Mouse (Mus musculus): ENCODE measurements around the gene Coa5. TPM values are rescaled to one million over a fixed set of nuclear protein-coding genes. Genes with fewer than 3 reads are reported as not detected.

The Coa5 gene
- total and polyA plus RNA-seq, 3 experiments = 31.4 to 34.5 TPM; not detected in 1

DNA sequence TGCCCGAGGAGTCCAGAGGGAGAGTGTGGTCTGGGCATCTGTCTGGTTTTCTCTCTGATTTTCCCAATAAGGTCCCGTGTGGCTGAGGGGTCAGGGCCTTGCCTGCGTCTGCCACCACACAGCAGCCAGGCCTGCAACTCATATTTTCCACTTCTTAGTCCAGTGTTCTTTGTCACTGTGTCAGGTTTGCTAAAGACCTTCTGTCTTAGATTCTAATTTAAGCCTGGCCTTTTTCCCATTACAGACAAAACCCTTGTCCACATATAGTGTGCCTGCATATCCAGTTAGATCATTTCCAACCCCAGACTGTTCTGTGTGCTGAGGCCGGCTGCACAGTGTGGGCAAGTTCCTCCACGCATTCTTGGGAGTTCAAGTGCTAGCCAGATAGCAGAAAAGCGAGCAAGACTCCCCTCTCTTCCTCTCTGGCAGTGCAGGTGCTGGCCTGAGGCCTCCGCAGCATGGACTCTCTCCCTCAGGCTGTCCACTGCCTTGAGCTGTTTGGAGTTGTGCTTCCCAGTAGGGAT lies 43.4 kb downstream of the Coa5 start:
- no peaks in the 10 kb centered on the region for H3K9me3 ChIP-seq (replicated peaks; ENCODE audit: insufficient read depth, low read length)
- DNase-seq (ENCODE audit: low read depth, low spot score) = no peak
- TF ChIP-seq ELF1 (IDR thresholded peaks at IDR 0.05; ENCODE audit: low read depth, low read length) = no peak
- no peak for TF ChIP-seq ETS1 (IDR thresholded peaks at IDR 0.05; ENCODE audit: low read depth, low read length)
- no peak for TF ChIP-seq POLR2A (IDR thresholded peaks at IDR 0.05; ENCODE audit: control insufficient read depth in 1 of 2, insufficient read depth in 1 of 2, low read depth in 1 of 2, low read length in 2 of 2, poor library complexity in 1 of 2)
- TF ChIP-seq POLR2AphosphoS5 (IDR thresholded peaks at IDR 0.05; ENCODE audit: borderline replicate concordance, low read depth, low read length) = no peak
- TF ChIP-seq SIN3A (IDR thresholded peaks at IDR 0.05; ENCODE audit: low read length) = no peak
- no peak for TF ChIP-seq JUND (IDR thresholded peaks at IDR 0.05; ENCODE audit: low read depth, low read length)
- no peak for TF ChIP-seq NRF1 (IDR thresholded peaks at IDR 0.05; ENCODE audit: insufficient read depth, low read depth, low read length, poor library complexity, severe bottlenecking)
- TF ChIP-seq MAZ (IDR thresholded peaks at IDR 0.05; ENCODE audit: low read depth, low read length) = no peak
- no peak for TF ChIP-seq BHLHE40 (IDR thresholded peaks at IDR 0.05; ENCODE audit: borderline replicate concordance, low read depth, low read length)
- TF ChIP-seq MXI1 (IDR thresholded peaks at IDR 0.05; ENCODE audit: low read depth, low read length) = no peak
- TF ChIP-seq NELFE (IDR thresholded peaks at IDR 0.05; ENCODE audit: low read depth, low read length) = no peak
- TF ChIP-seq RCOR1 (IDR thresholded peaks at IDR 0.05; ENCODE audit: low read depth, low read length) = no peak
- no peak for TF ChIP-seq TAL1 (IDR thresholded peaks at IDR 0.05; ENCODE audit: low read length)
- no peak for TF ChIP-seq ZC3H11A (IDR thresholded peaks at IDR 0.05; ENCODE audit: low read depth, low read length)
- TF ChIP-seq TCF12 (IDR thresholded peaks at IDR 0.05; ENCODE audit: low read depth, low read length) = no peak
- TF ChIP-seq MYC (IDR thresholded peaks at IDR 0.05; ENCODE audit: low read depth, low read length) = no peak
- TF ChIP-seq CHD1 (IDR thresholded peaks at IDR 0.05; ENCODE audit: low read depth, low read length) = no peak
- TF ChIP-seq TBP (IDR thresholded peaks at IDR 0.05; ENCODE audit: low read depth, low read length) = no peak
- TF ChIP-seq USF1 (IDR thresholded peaks at IDR 0.05; ENCODE audit: low read depth, low read length) = no peak
- no peak for TF ChIP-seq KAT2A (conservative IDR thresholded peaks at IDR 0.05; ENCODE audit: low read depth, low read length)
- H3K36me3 ChIP-seq (ENCODE audit: control insufficient read depth in 1 of 2, insufficient read depth in 2 of 2, low read length in 2 of 2) = no peaks in the 10 kb centered on the region
- H3K27ac ChIP-seq (ENCODE audit: control insufficient read depth, low read depth, low read length) = no peak overlapping the region
- no peaks in the 10 kb centered on the region for H3K27me3 ChIP-seq (ENCODE audit: control insufficient read depth in 1 of 2, insufficient read depth in 2 of 2, low read length in 2 of 2)
- no peaks in the 10 kb centered on the region for H3K79me2 ChIP-seq (ENCODE audit: control insufficient read depth, insufficient read depth, low read length, poor library complexity)
- no peak overlapping the region for H3K9ac ChIP-seq (ENCODE audit: control insufficient read depth, low read depth, low read length, poor library complexity, severe bottlenecking)
- H3K4me3 ChIP-seq (ENCODE audit: control insufficient read depth in 1 of 2, insufficient read depth in 1 of 2, low read depth in 2 of 2, low read length in 2 of 2) = no peak overlapping the region
- H3K4me1 ChIP-seq (ENCODE audit: control insufficient read depth in 1 of 2, insufficient read depth in 2 of 2, low read length in 2 of 2) = no peaks in the 10 kb centered on the region

DNA sequence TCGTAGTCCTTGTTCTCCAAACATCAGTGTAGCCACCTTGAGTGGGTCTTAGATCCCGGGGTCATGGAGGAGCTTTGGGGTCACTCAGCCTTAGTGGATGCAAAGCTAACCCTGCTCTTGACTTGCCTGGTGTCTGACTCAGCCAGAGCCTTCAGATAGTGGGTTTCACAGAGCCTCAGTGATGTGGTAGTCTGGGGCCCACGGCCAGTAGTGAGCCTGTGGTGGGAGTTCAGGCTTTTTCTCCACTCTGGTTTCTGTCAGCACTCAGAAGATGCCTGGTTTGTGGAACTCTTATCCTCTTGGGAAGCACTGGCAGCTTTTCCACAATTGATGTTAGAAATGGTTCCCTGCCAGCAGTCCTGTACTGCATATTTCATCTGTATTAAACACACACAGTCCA lies 45.6 kb downstream of the Coa5 start:
- TF ChIP-seq NRF1 (IDR thresholded peaks at IDR 0.05; ENCODE audit: insufficient read depth, low read depth, low read length, poor library complexity, severe bottlenecking) (no peak), UBTF (IDR thresholded peaks at IDR 0.05; ENCODE audit: borderline replicate concordance, insufficient read depth, low read depth, low read length) (no peak), USF2 (IDR thresholded peaks at IDR 0.05; ENCODE audit: borderline replicate concordance in 1 of 2, insufficient read depth in 1 of 2, low read depth in 1 of 2, low read length in 2 of 2) (no peak), MAFK (IDR thresholded peaks at IDR 0.05; ENCODE audit: borderline replicate concordance, low read depth, low read length) (no peak), KAT2A (conservative IDR thresholded peaks at IDR 0.05; ENCODE audit: low read depth, low read length) (no peak)
- H3K36me3 ChIP-seq (ENCODE audit: control insufficient read depth in 1 of 2, insufficient read depth in 2 of 2, low read length in 2 of 2) = no peaks in the 10 kb centered on the region
- no peak for DNase-seq (ENCODE audit: low read depth, low spot score)

More for the DNA sequence above, 45.6 kb downstream of the Coa5 start:
- H3K27ac ChIP-seq (ENCODE audit: control insufficient read depth, low read depth, low read length) = no peak overlapping the region
- H3K9ac ChIP-seq (ENCODE audit: control insufficient read depth, low read depth, low read length, poor library complexity, severe bottlenecking) = no peak overlapping the region
- no peaks in the 10 kb centered on the region for H3K79me2 ChIP-seq (ENCODE audit: control insufficient read depth, insufficient read depth, low read length, poor library complexity)
- no peaks in the 10 kb centered on the region for H3K27me3 ChIP-seq (ENCODE audit: control insufficient read depth in 1 of 2, insufficient read depth in 2 of 2, low read length in 2 of 2)
- no peaks in the 10 kb centered on the region for H3K9me3 ChIP-seq (replicated peaks; ENCODE audit: insufficient read depth, low read length)
- no peak overlapping the region for H3K4me3 ChIP-seq (ENCODE audit: control insufficient read depth in 1 of 2, insufficient read depth in 1 of 2, low read depth in 2 of 2, low read length in 2 of 2)
- no peaks in the 10 kb centered on the region for H3K4me1 ChIP-seq (ENCODE audit: control insufficient read depth in 1 of 2, insufficient read depth in 2 of 2, low read length in 2 of 2)

Measured in MEL (cell line).